Mouse (Mus musculus) heart, adult 2 months (tissue): Measurements from ENCODE around the gene Akt1s1. TPM values are rescaled to one million over a fixed set of nuclear protein-coding genes. Genes with fewer than 3 reads are reported as not detected.
A peak's percentile ranks its signal among the peaks of the same experiment; 100 is the strongest.

Source experiments
- DNase-seq, 2 experiments: peaks; one replicate each; pipeline ENCODE4 v3.0.0; 2021
- H3K27ac ChIP-seq: fragments of 200-600 bp; 2 replicates; pipeline ENCODE4 v1.8.1; 2022
- H3K27me3 ChIP-seq: fragments of 200-500 bp; 2 replicates; pipeline ENCODE4 v1.6.1; 2012; ENCODE audit warnings: mild to moderate bottlenecking, low read length, inconsistent platforms, mixed read lengths; ENCODE audit not compliant: control insufficient read depth, insufficient read depth
- H3K36me3 ChIP-seq: fragments of 200-500 bp; 2 replicates; pipeline ENCODE4 v1.6.1; 2012; ENCODE audit warnings: low read length, inconsistent platforms; ENCODE audit not compliant: control insufficient read depth, insufficient read depth
- H3K4me1 ChIP-seq: fragments of 200-500 bp; 2 replicates; pipeline ENCODE4 v1.6.1; 2011; ENCODE audit warnings: low read length; ENCODE audit not compliant: control insufficient read depth, insufficient read depth
- H3K4me3 ChIP-seq: fragments of 200-600 bp; 2 replicates; pipeline ENCODE4 v1.8.1; 2022
- H3K79me2 ChIP-seq: fragments of 200-500 bp; replicated peaks from 2 replicates; pipeline ENCODE4 v1.6.1; 2012; ENCODE audit warnings: mild to moderate bottlenecking, inconsistent platforms, low read length, moderate library complexity, mixed read lengths; ENCODE audit not compliant: control insufficient read depth, insufficient read depth
- H3K9ac ChIP-seq: fragments of 200-500 bp; 2 replicates; pipeline ENCODE4 v1.6.1; 2012; ENCODE audit warnings: low read depth, mild to moderate bottlenecking, control low read depth, inconsistent platforms, low read length, mixed read lengths
- CTCF ChIP-seq: fragments of 200-600 bp; IDR thresholded peaks from 2 replicates; pipeline ENCODE4 v1.8.1; 2022; ENCODE audit warnings: antibody characterized with exemption, mild to moderate bottlenecking, moderate library complexity
- EP300 ChIP-seq: fragments of 200-500 bp; IDR thresholded peaks from 2 replicates; pipeline ENCODE4 v1.6.1; 2011; ENCODE audit warnings: low read depth, low read length, control low read depth; ENCODE audit not compliant: insufficient read depth
- POLR2A ChIP-seq: fragments of 200-500 bp; IDR thresholded peaks from 2 replicates; pipeline ENCODE4 v1.6.1; 2011; ENCODE audit warnings: mild to moderate bottlenecking, low read depth, low read length, control low read depth; ENCODE audit not compliant: insufficient read depth
- WGBS: fragments of 180-500 bp; shearing (Covaris S2); methylation state at CpG from one replicate; pipeline ENCODE4 v1.1.7; 2018; 5-methylcytosine and 5-hydroxymethylcytosine counted together
- intact Hi-C: fragments of 180-260 bp; cut with DNase I; formaldehyde crosslinking; loops from one replicate; pipeline ENCODE4 v1.15.1; 2025
- long read RNA-seq: library from polyadenylated mRNA; stranded (forward); transcript quantifications from one replicate; pipeline ENCODE4 v2.0.0, GENCODE M21; 2021
- polyA plus RNA-seq: library from polyadenylated mRNA; depleted of rRNA; stranded (reverse); fragments of >200 nt; gene quantifications from 2 replicates; pipeline ENCODE4 v1.2.3, GENCODE M21; 2012; rRNA removed
- total RNA-seq, 2 experiments: library from RNA; stranded (reverse); gene quantifications; 2 replicates each; pipeline ENCODE4 v1.2.3; 2021

The Akt1s1 gene
- total RNA-seq (10 to 100 TPM; 62.6 to 72.8 TPM), polyA plus RNA-seq (53.8 and 63.0 TPM in 2 replicates)
- long read RNA-seq, transcript Akt1s1-204 (5 exons, 1,812 nt): major isoform, 13 of 26 reads
- long read RNA-seq, partial matches to known transcripts: 2 of 26 reads
- long read RNA-seq, other reads (novel, unspliced or antisense): 8 of 26 reads

- WGBS: under 1% methylated on average over 54 of the region's 54 CpGs
- peak within 1 kb of the TSS; percentile 74 for H3K9ac ChIP-seq
- DNase-seq: peak; percentile 98 to 100
- no peaks in the 10 kb centered on the region for H3K36me3 ChIP-seq
- H3K27ac ChIP-seq: peak within 1 kb of the TSS; percentile 94
- intact Hi-C loops: no loop called here
- H3K4me1 ChIP-seq: peaks cover 6% of the 10 kb centered on the region
- TF ChIP-seq CTCF (no peak), POLR2A (peak; percentile 96), EP300 (peak; percentile 84)
- peak within 1 kb of the TSS; percentile 100 for H3K4me3 ChIP-seq
- H3K79me2 ChIP-seq: peaks cover 3% of the 10 kb centered on the region
- H3K27me3 ChIP-seq: no peaks in the 10 kb centered on the region
Observed at GRCm38 (mm10) chr7:44848561-44849415, at the start of gene Akt1s1, which contains the start of gene Tbc1d17. TSS of gene Akt1s1 (plus strand) at chr7:44848991. TSS of gene Tbc1d17 (minus strand) at chr7:44849079.

GRCm38 (mm10) chr7:44808927-44809326 is 39.9 kb upstream of the Akt1s1 start:
- Histone ChIP-seq H3K36me3 (no peaks in the 10 kb centered on the region), H3K4me3 (no peak overlapping the region), H3K27ac (no peak overlapping the region), H3K4me1 (0 out of 2 replicates have a peak, but pooled peaks cover under 1% of the 10 kb centered on the region), H3K9ac (no peak overlapping the region), H3K79me2 (no peaks in the 10 kb centered on the region), H3K27me3 (no peaks in the 10 kb centered on the region)
- DNase-seq: peak; percentile 0 to 4
- no peak for TF ChIP-seq CTCF
- TF ChIP-seq EP300: no peak
- no peak for TF ChIP-seq POLR2A
- WGBS: 74% methylated on average over 2 of the region's 2 CpGs
- intact Hi-C loops: no loop called here

- H3K79me2 ChIP-seq: no peaks in the 10 kb centered on the region
- no peak overlapping the region for H3K4me3 ChIP-seq
- H3K27ac ChIP-seq: no peak overlapping the region
- peak; percentile 1 to 4 for DNase-seq
- no peaks in the 10 kb centered on the region for H3K27me3 ChIP-seq
- intact Hi-C loops: no loop called here
- TF ChIP-seq EP300 (no peak), CTCF (no peak), POLR2A (no peak)
- no peak overlapping the region for H3K9ac ChIP-seq
- 0 out of 2 replicates have a peak, but pooled peaks cover 3% of the 10 kb centered on the region for H3K4me1 ChIP-seq
- 85% methylated on average over 3 of the region's 3 CpGs for WGBS
- H3K36me3 ChIP-seq: no peaks in the 10 kb centered on the region
Observed at GRCm38 (mm10) chr7:44809466-44809865, 39.3 kb upstream of the Akt1s1 start.

- 85% methylated on average over 4 of the region's 4 CpGs for WGBS
- TF ChIP-seq POLR2A: no peak
- no peak for TF ChIP-seq CTCF
- TF ChIP-seq EP300: no peak
- Histone ChIP-seq H3K36me3 (no peaks in the 10 kb centered on the region), H3K4me3 (no peak overlapping the region), H3K27ac (no peak overlapping the region), H3K4me1 (peaks cover 4% of the 10 kb centered on the region; the same call in 1 of the 2 replicates), H3K27me3 (no peaks in the 10 kb centered on the region), H3K9ac (no peak overlapping the region), H3K79me2 (no peaks in the 10 kb centered on the region)
- intact Hi-C loops: loop anchor here (10.0 kb wide), 1 partner anchor 436 kb away; no protein-coding TSS in a partner anchor
- DNase-seq: peak; percentile 1 to 3
Observed at GRCm38 (mm10) chr7:44810365-44810764, 38.4 kb upstream of the Akt1s1 start.

- intact Hi-C loops: loop anchor here (10.0 kb wide), 1 partner anchor 436 kb away; no protein-coding TSS in a partner anchor
- Histone ChIP-seq H3K36me3 (no peaks in the 10 kb centered on the region), H3K9ac (no peak overlapping the region), H3K79me2 (no peaks in the 10 kb centered on the region), H3K4me3 (no peak overlapping the region), H3K27ac (no peak overlapping the region), H3K27me3 (no peaks in the 10 kb centered on the region), H3K4me1 (peaks cover 4% of the 10 kb centered on the region; the same call in 1 of the 2 replicates)
- TF ChIP-seq POLR2A: no peak
- TF ChIP-seq CTCF: no peak
- TF ChIP-seq EP300: no peak
- WGBS: 80% methylated on average over 7 of the region's 7 CpGs
- DNase-seq: peak; percentile 1 to 9
Observed at GRCm38 (mm10) chr7:44810819-44811557, 37.8 kb upstream of the Akt1s1 start.
